Mouse (Mus musculus) retina, adult 2 months (tissue): ENCODE results near the gene Elmo3.

Experiments
- DNase-seq: peaks from one replicate; pipeline ENCODE4 v3.0.0-alpha.2; 2012; ENCODE audit warnings: low read depth, low spot score

Gene Elmo3

GRCm38 (mm10) chr8:105354549-105354948 lies 49.1 kb downstream of the Elmo3 start:
- no peak for DNase-seq

- DNase-seq: no peak
Measured at GRCm38 (mm10) chr8:105355179-105356024, 50.0 kb downstream of the Elmo3 start.

- DNase-seq: no peak
Measured at GRCm38 (mm10) chr8:105356681-105357080, 51.3 kb downstream of the Elmo3 start.

- no peak for DNase-seq
Measured at GRCm38 (mm10) chr8:105359208-105359607, 53.8 kb downstream of the Elmo3 start.

- DNase-seq: no peak
Measured at GRCm38 (mm10) chr8:105359646-105360045, 54.2 kb downstream of the Elmo3 start.
